Mouse (Mus musculus) induced T-regulatory cell, adult 2 months (primary cell): Measurements from ENCODE around the gene Ppp1r1a.

Experiments
- DNase-seq: peaks from one replicate; pipeline ENCODE4 v3.0.0-alpha.2; 2012; ENCODE audit warnings: low read depth

Gene Ppp1r1a

GRCm38 (mm10) chr15:103537822-103538213 lies at the start of gene Ppp1r1a:
Gene Ppp1r1a, minus strand, starts transcription at chr15:103538003.
- DNase-seq = no peak

DNA sequence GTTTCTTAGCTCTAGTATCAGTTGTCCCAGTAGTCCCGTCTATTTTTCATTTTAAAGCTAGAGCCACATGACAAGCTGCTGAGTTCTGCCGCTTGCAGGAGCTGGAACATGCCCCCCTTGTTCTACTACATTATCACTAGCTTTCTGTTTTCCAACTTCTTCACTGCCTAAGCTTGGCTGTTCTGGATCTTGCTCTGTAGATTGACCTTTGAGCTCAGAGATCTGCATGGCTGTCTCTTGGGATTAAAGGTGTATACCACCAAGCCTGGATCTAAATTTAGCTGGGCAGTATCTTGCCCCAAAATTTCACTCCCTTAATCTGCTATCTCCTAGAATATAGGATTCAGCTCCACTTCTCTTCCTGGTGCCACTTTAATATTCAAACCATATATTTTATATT lies 48.1 kb upstream of the Ppp1r1a start:
- no peak for DNase-seq

DNA sequence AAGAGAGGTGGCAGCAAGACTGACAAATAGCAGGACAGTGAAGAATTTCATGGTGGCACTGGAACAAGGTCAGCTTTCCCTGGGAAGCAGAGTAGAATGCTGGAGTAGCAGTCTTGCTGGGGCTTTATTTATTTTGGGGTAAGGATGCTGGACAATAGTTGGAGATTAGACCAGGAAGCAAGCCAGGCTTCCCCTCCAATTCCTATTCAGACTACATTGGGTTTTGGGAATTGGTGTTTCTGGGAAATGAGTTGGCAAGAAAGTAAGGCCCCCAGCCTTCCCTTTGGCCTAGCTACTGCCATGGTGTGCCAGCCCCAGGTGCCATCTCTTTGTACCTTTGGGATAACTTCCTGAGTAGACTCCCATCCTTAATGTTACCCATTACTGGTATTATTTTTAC lies 27.2 kb upstream of the Ppp1r1a start, which contains the start of gene Glycam1:
Glycam1 (minus strand) TSS at position 101 of the 400 bp plus-strand sequence.
- no peak for DNase-seq

- DNase-seq = peak; percentile 74
Measured at GRCm38 (mm10) chr15:103552096-103552690, 14.4 kb upstream of the Ppp1r1a start.

DNA sequence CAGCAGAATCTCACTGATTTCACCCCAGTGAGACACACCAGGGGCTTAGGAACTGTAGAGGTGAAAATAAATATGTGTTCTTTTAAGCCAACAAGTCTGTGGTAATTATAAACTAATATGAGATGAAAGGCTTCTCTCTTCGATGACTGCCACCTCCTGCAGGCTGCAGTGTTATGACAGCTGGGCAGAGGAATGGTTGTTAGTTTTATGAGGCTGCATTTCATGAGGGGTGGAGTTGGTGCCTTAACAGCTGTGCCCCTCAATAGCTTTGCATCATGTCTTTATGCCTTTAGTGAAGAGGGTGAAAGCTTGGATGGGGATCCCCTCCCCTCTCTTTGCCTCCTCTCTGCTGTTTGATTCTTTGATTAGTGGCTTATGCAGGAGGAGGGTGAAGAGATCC lies 13.2 kb upstream of the Ppp1r1a start:
- DNase-seq = no peak

- no peak for DNase-seq
Measured at GRCm38 (mm10) chr15:103549475-103549874, 11.7 kb upstream of the Ppp1r1a start.

- no peak for DNase-seq
Measured at GRCm38 (mm10) chr15:103547983-103548382, 10.2 kb upstream of the Ppp1r1a start.

DNA sequence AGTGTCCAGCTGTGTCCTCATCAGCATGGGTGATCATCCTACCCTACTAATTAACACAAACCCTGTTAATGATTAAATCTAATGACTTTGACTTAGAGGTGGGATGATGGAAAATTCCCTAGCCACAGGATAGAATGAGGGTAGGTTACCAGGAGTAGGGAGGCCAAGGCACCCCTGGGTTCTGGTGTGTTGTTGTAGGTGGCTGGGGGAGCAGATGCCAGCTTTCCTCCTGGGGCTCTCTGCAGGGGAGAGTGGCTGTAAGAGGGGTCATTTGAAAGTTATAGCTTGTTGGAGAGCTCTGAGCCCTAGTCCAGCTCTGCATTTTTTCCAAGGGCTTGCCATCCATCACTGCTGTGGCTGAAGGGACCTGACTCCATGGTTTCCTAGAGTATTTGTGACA lies 4.7 kb upstream of the Ppp1r1a start:
- no peak for DNase-seq

- no peak for DNase-seq
Measured at GRCm38 (mm10) chr15:103540646-103541045, 2.8 kb upstream of the Ppp1r1a start.

GRCm38 (mm10) chr15:103539259-103539658 lies 1.5 kb upstream of the Ppp1r1a start:
- DNase-seq = no peak

DNA sequence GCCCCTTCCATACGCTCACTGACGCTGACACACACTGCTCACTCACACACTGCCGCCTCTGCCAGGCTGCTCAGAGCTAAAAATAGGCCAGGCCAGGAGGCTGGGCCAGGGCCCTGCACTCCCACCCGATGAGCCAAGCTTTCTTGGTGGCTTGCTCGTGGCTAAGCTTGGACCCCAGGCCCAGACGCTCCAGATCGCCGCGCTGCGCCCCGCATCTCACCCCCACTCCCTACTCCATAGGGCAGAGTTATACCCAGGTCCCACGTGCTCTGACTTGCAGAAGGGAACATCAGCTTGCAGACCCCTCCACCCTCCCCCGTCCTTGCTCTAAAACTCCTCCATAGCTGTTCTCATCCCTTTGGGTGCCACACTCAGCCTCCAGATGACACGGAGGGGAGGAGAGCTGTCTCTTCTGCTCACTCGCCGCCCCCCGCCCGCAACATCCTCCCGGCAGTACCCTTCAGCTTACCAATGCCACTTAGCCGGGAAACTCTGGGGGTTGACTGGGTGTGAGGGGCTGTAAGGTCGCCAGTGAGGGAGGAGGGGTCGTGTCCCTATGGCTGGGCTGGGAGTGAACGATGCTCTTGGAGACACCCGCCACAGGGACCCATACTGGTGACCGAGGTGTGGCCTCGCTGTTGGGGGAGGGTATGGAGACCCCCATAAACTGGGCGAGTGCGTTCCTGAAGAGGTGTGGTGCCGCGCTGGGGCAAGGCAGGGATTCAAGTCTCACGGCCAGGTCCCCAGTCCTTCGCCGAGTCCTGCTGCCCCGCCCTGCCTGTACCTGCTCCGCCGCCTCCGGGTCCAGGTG lies 587 bp downstream of the Ppp1r1a start:
- no peak for DNase-seq

DNA sequence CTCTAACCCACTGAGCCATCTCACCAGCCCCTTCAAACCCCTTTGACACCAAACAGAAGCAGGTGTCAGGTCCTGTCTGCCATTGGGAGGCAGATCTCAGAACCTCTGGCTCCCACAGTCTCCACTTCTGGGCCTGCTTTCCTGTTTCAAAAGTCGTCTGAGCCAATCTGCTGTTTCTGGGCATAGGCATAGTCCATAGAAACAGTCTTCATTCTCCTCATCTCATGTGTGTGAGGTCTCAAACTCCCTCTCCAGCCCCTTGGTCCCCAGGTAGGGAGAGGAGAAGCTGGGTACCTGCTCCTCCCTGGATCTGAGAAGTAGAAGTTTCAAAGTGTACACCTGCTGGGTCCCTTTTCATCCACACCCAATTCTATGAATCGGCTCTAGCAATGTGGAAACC lies 1.3 kb downstream of the Ppp1r1a start:
- no peak for DNase-seq

- no peak for DNase-seq
Measured at GRCm38 (mm10) chr15:103535786-103536185, 2.0 kb downstream of the Ppp1r1a start.

GRCm38 (mm10) chr15:103535030-103535429 lies 2.8 kb downstream of the Ppp1r1a start:
- DNase-seq = no peak

DNA sequence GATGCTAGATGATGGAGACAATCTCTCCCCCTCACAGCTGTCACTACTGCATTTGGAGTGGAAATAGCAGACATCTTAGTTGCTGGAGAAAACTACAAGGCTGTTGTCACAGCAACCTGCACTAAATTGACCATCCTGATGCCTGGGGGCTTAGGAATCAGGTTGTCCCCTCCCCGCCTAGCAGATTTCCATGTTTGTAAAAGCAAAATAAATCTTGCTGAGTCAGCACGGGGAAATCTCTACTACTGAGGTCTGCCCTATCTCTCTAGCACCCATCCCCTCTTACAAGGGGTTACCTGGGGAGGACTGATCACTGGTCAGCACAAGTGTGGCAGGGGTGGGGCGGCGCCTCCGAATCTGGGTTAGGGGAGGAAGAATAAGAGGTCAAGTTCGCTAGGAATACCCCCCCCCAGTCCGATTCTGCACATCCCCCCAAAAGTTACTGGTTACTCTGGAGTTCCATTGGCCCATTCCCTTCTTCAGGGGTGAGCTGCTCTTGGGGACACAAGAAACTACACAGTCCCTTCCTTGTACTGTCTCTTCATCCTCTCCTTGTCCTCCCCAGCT lies 3.7 kb downstream of the Ppp1r1a start:
- no peak for DNase-seq

- DNase-seq = peak; percentile 69
Measured at GRCm38 (mm10) chr15:103530372-103530771, 7.4 kb downstream of the Ppp1r1a start.

DNA sequence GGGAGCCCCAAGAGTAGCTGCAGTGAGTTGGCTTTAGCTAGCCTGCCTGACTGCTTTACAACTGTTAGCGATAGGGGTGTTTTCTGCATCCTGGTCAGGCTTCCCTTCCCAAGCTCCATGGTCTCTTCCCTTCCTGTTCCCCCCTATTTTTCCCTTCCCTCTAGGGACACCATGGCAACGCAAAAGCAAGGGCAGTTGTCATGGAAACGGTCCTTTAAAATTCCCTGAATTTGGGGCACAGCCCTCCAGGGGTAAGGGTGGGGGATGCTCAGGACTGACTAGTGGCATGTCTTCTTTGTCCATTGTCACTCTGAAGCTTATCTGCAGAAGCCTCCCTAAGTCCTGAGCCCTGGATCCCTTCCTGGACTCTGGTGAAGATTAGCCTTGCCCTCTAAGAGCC lies 14.6 kb downstream of the Ppp1r1a start:
- no peak for DNase-seq

- DNase-seq = no peak
Measured at GRCm38 (mm10) chr15:103522458-103523099, 15.2 kb downstream of the Ppp1r1a start.

GRCm38 (mm10) chr15:103519386-103520378 lies 18.1 kb downstream of the Ppp1r1a start:
- DNase-seq = no peak

DNA sequence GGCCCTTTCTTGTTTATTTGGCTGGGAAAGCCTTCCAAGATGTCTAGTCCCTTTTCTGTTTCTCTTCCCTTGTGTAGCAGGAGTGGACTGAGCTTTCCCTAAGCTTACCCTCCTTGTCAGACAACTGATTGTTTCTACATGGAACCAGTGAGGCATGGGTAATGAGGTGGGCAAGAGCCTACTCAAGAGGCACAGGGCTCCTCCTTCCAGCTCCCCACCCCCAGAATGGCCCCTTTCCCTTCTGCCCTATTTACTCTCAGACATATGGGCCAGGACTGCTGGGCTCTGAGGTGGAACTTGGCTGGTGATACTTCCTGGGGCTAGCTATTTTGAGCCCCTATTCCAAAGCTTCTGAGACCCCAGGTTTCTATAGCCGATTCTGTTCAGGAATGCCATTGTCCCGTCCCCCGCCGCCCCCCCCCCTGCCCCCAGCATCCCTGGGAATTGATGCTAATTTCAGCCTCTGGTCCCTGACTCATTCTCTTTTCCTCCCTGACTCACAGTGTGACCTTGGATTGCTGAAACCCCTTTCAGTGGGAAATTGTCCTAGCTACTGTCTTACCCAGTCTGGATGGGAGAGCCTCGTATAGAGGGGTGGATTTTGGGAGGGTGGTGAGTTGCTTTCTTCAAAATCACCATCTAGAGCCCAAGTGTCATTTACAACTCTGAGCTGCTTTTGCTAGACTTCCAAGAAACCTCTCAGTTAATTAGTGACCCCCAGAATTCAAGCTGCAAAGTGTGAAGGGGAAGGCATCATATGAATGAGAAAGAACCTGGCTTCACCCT lies 19.0 kb downstream of the Ppp1r1a start:
- DNase-seq = no peak

- DNase-seq = no peak
Measured at GRCm38 (mm10) chr15:103514914-103515313, 22.9 kb downstream of the Ppp1r1a start.
